Mouse (Mus musculus): Measurements from ENCODE around the gene Ankef1. TPM values are rescaled to one million over a fixed set of nuclear protein-coding genes. Genes with fewer than 3 reads are reported as not detected.

The Ankef1 gene
- not detected in 2 replicates for total RNA-seq (2017)

- no peak for ATAC-seq (replicated peaks; ENCODE audit: low read depth, poor library complexity, severe bottlenecking)
These were observed at the start of gene Ankef1 for GRCm38 (mm10) chr2:136501651-136502050. Gene Ankef1, plus strand, starts transcription at chr2:136501910.

DNA sequence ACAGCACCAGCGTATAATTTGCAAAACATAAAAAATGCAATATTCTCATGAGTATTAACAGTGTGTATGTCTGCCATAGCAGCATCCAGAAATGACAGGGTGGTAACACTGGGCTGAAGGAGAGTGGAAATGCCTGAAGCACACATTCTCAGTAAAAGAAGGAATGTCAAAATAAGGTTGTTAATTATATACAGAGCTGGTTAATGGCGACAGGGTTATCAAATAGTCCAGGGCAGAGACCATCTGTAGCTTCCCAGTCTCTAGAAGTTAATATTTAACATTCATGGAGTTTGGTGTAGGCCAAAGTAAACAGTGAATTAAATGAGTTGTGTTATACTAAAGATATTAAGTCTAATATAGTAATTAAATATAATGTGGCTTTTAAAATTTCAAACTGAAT lies 45.2 kb upstream of the Ankef1 start:
- ATAC-seq (replicated peaks; ENCODE audit: low read depth, poor library complexity, severe bottlenecking) = no peak

DNA sequence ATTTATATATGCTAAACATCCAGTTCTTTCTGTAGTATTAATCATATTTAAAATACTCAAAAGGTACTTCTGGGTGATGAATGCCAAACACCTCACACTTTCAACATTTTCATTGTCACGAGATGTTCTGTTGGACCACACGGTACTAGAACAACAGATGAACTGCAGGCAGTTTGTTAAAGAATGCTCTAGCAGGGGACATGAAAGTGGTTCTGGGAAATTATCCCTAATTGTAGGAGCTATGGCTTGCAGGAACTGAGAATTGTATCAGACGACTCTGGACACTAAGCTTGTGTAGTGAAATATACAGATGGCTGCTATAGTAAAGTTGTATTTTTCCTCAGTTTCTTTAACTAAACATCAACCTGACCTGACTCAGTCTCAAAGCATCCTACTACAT lies 44.8 kb upstream of the Ankef1 start:
- ATAC-seq (replicated peaks; ENCODE audit: low read depth, poor library complexity, severe bottlenecking) = no peak

GRCm38 (mm10) chr2:136477656-136478055 lies 24.1 kb upstream of the Ankef1 start:
- ATAC-seq (replicated peaks; ENCODE audit: low read depth, poor library complexity, severe bottlenecking) = no peak

DNA sequence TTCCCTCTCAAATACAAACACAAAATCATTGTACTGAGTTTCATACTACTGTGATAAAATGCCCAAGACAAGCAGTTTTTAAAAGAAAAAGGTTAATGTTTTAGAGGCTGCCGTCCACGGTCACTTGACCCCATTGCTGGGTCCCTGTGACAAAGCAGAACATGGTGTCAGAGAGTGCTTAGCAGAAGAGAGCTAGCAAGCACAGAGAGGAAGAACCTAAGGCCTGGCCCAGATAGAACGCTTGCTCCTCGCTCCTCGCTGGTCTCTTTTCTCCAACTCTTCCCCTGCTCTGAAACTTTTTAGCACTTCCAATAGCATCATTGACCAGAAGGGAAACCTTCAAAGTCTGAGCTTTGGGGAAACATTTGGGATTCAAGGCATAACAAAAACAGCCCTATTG lies 19.4 kb upstream of the Ankef1 start:
- ATAC-seq (replicated peaks; ENCODE audit: low read depth, poor library complexity, severe bottlenecking) = no peak

DNA sequence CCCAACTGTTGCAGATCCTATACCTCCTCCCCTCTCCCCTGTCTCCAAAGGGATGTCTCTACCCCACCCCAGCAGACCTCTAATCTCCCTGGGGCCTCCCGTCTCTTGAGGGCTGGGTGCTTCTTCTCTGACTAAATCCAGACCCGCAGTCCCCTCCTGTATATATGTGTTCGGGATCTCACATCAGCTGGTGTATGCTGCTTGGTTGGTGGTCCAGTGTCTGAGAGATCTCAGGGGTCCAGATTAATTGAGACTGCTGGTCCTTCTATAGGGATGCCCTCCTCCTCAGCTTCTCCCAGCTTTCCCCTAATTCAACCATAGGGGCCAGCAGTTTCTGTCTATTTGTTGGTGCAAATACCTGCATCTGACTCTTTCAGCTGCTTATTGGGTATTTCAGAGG lies 18.7 kb upstream of the Ankef1 start:
- ATAC-seq (replicated peaks; ENCODE audit: low read depth, poor library complexity, severe bottlenecking) = no peak

DNA sequence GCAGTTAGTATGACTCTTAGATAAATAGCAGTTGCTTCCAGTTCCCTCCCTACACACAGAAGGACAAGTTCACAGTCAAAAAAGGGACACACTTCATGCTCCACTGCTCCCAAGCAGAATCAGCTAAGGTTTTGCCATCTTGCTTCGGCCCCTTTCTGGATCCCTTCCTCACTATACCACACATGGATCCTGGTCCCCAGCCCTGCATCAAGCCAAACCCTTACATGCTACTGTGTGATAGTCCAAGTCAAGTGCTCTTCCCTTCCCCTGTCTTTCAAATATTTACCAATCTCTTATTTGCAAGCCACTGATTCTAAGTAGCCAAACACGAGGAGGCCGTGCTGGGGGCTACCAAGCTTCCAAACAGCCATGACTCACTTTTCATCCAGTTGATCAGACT lies 16.8 kb upstream of the Ankef1 start:
- ATAC-seq (replicated peaks; ENCODE audit: low read depth, poor library complexity, severe bottlenecking) = no peak

GRCm38 (mm10) chr2:136485401-136485800 lies 16.3 kb upstream of the Ankef1 start:
- ATAC-seq (replicated peaks; ENCODE audit: low read depth, poor library complexity, severe bottlenecking) = no peak

GRCm38 (mm10) chr2:136485815-136486619 lies 15.7 kb upstream of the Ankef1 start:
- ATAC-seq (replicated peaks; ENCODE audit: low read depth, poor library complexity, severe bottlenecking) = peak; percentile 97

DNA sequence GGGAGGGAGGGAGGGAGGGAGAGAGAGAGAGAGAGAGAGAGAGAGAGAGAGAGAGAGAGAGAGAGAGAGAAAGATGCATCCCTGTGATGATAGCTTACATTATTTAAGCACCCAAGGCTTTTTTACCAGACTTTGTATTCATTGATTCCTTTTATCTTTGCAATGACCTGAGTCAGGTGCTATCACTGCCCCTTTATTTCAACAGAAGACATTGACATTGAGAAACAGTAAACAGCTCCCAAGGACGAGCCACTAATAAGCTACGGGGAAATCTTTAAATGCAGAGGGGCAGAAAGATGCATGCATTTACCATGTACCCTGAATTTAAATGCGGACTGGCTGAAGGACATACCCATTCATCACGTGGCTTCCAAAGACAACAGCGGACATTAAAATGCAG lies 14.7 kb upstream of the Ankef1 start:
- no peak for ATAC-seq (replicated peaks; ENCODE audit: low read depth, poor library complexity, severe bottlenecking)

GRCm38 (mm10) chr2:136511073-136511472 lies 9.4 kb downstream of the Ankef1 start:
- no peak for ATAC-seq (replicated peaks; ENCODE audit: low read depth, poor library complexity, severe bottlenecking)

- no peak for ATAC-seq (replicated peaks; ENCODE audit: low read depth, poor library complexity, severe bottlenecking)
These were observed 10.0 kb downstream of the Ankef1 start for GRCm38 (mm10) chr2:136511756-136512155.

DNA sequence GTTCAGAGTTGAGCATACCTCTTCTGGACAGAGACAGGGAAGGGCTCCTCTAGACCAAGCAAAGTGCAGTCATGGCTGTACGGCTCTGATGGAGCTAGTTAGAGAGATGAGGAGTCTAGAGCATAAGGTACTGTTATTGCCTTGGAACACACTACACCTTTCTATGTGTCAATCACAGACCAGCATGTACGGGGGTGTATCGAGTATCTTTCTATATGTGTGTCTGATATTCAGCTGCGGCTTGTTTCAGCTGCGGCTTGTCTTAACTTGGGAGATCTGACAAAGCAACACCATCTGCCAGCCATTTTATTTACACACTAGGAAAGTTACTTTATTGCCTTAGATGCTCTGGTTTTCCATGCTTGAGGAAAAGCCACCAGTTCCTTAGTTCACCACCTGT lies 11.1 kb downstream of the Ankef1 start:
- no peak for ATAC-seq (replicated peaks; ENCODE audit: low read depth, poor library complexity, severe bottlenecking)

DNA sequence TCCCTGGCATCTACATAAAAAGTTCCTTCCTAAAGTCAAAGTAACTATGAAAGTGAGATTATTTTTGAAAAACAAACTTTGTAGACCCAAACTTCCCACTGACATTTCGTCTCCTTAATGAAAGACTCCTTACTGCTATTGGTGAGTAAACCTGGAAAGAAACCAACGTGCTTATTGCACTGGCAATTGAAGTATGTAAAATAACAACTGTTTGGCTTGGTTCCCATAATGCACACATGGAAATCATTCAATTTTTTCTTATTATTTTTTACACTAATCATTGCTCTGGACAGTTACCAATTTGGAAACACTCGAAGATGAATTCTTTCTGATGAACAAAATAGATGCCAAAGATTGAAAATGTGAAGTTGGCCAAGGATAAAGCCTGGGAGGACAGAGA lies 12.1 kb downstream of the Ankef1 start:
- ATAC-seq (replicated peaks; ENCODE audit: low read depth, poor library complexity, severe bottlenecking) = no peak

GRCm38 (mm10) chr2:136515501-136515900 lies 13.8 kb downstream of the Ankef1 start:
- no peak for ATAC-seq (replicated peaks; ENCODE audit: low read depth, poor library complexity, severe bottlenecking)

DNA sequence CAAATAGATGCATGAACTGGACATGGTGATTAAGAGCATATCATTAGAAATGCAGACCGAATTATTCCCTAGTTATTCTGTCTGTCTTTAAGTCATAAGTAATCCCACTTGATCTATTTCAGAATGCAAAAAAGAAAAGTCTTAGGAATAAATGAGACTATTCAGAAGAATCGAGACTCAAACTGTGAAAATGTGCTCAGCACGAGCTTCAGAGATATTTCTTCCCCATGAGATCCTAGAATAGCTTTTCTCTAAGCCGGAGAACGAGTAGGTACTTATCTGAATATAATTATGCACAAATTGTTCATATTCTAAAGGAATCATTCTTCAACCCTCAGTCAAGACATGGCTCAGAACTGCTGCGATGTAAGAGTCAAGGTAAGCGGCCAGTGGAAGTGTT lies 27.2 kb downstream of the Ankef1 start:
- no peak for ATAC-seq (replicated peaks; ENCODE audit: low read depth, poor library complexity, severe bottlenecking)

DNA sequence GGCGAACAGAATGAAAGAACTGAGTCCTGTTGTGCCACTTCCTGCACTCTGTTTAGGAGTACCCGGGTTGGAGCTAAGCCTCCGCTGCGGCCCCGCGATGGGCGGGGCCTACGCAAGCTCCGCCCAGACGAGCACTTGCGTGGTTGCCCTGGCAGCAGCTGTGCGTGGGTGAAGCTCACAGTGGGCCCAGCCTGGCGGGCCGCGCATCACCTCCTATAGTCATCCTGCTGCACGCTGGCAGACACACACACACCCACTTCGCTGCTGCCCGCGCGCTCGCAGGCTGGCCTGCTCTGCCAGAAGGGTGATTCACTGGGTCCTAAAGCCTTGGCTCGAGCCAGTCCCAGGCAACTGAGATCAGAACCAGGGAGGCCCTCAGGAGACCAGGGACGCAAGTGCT lies 30.3 kb downstream of the Ankef1 start:
- peak; percentile 99 for ATAC-seq (replicated peaks; ENCODE audit: low read depth, poor library complexity, severe bottlenecking)

GRCm38 (mm10) chr2:136558020-136558419 lies 56.3 kb downstream of the Ankef1 start:
- peak; percentile 68; the same call in 1 of the 2 replicates for ATAC-seq (replicated peaks; ENCODE audit: low read depth, poor library complexity, severe bottlenecking)

DNA sequence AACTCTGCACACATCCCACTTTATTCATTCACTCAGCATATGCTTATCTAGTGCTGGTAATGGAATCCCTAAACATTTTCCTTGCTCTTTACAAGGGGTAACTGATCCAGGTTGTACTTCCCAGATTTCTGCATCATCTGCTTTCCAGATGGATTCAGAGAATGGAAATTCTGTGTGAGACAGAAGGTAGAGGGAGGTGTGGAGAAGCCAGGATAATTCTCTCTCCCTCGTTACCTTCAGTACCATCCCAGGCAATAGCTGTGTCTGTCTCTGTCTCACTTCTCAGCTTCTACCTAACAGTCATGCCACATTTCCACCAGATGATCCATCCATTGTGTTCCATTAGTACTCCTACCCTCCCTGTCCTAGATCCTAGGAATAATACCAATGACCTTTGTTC lies 60.6 kb downstream of the Ankef1 start:
- no peak for ATAC-seq (replicated peaks; ENCODE audit: low read depth, poor library complexity, severe bottlenecking)

- ATAC-seq (replicated peaks; ENCODE audit: low read depth, poor library complexity, severe bottlenecking) = no peak
These were observed 69.1 kb downstream of the Ankef1 start for GRCm38 (mm10) chr2:136570856-136571255.

DNA sequence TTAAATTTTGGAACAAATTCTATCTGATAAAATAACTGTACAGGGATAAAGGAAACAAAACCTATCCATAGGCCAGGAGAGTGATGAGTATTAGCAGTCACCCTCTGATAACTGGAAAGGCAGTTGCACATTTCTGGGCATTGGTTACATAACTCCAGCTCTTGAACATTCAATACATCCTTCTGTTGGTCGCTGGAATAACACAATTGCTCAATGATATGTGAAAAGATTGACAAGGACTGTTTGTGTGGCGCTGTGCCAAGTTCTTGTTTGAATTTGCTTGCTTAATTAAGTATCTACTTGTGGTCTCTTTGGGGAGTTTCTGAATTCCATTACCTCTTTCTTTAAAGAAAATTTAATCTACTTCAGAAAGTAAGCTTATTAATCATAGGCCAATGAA lies 81.1 kb downstream of the Ankef1 start:
- ATAC-seq (replicated peaks; ENCODE audit: low read depth, poor library complexity, severe bottlenecking) = no peak

- ATAC-seq (replicated peaks; ENCODE audit: low read depth, poor library complexity, severe bottlenecking) = no peak
These were observed 87.1 kb downstream of the Ankef1 start for GRCm38 (mm10) chr2:136588811-136589210.
